Mouse (Mus musculus) midbrain, embryonic 12.5 days (tissue): ENCODE measurements around the gene Itsn1. TPM values are rescaled to one million over a fixed set of nuclear protein-coding genes. Genes with fewer than 3 reads are reported as not detected.

Experiments
- ATAC-seq: fragments of 200-750 bp; cut with Nextera tagmentation; 2 replicates; pipeline ENCODE4 v1.8.0; 2017; ENCODE audit warnings: low read depth, moderate TSS enrichment, moderate library complexity; ENCODE audit not compliant: low FRiP score
- H3K27ac ChIP-seq: fragments of 300-500 bp; sonication (generic); replicated peaks from 2 replicates; pipeline ENCODE4 v1.5.1; 2016; ENCODE audit warnings: mild to moderate bottlenecking
- H3K27me3 ChIP-seq: fragments of 300-500 bp; sonication (generic); 2 replicates; pipeline ENCODE4 v1.6.1; 2016; ENCODE audit warnings: mild to moderate bottlenecking
- H3K36me3 ChIP-seq: fragments of 300-500 bp; sonication (generic); 2 replicates; pipeline ENCODE4 v1.6.1; 2016
- H3K4me1 ChIP-seq: fragments of 300-500 bp; sonication (generic); 2 replicates; pipeline ENCODE4 v1.6.1; 2016
- H3K4me2 ChIP-seq: fragments of 300-500 bp; sonication (generic); replicated peaks from 2 replicates; pipeline ENCODE4 v1.6.1; 2016; ENCODE audit warnings: mild to moderate bottlenecking, moderate library complexity
- H3K4me3 ChIP-seq: fragments of 300-500 bp; sonication (generic); 2 replicates; pipeline ENCODE4 v1.5.1; 2016; ENCODE audit warnings: mild to moderate bottlenecking
- H3K9ac ChIP-seq: fragments of 300-500 bp; sonication (generic); replicated peaks from 2 replicates; pipeline ENCODE4 v1.6.1; 2016; ENCODE audit warnings: mild to moderate bottlenecking, moderate library complexity
- H3K9me3 ChIP-seq: fragments of 300-500 bp; sonication (generic); 2 replicates; pipeline ENCODE4 v1.6.1; 2016; ENCODE audit warnings: mild to moderate bottlenecking
- WGBS: fragments of 180-500 bp; shearing (Covaris S2); methylation state at CpG from one replicate; pipeline ENCODE4 v1.1.7; 2016; 5-methylcytosine and 5-hydroxymethylcytosine counted together
- polyA plus RNA-seq: library from polyadenylated mRNA; unstranded; fragments of >200 nt; fragmentation: Nextera tagmentation; extraction: Ambion mirVana; gene quantifications from 2 replicates; pipeline ENCODE4 v1.2.1, GENCODE M21; 2016

Gene Itsn1
- polyA plus RNA-seq, 1 experiment from 2014 or later, result 75.4 TPM

DNA sequence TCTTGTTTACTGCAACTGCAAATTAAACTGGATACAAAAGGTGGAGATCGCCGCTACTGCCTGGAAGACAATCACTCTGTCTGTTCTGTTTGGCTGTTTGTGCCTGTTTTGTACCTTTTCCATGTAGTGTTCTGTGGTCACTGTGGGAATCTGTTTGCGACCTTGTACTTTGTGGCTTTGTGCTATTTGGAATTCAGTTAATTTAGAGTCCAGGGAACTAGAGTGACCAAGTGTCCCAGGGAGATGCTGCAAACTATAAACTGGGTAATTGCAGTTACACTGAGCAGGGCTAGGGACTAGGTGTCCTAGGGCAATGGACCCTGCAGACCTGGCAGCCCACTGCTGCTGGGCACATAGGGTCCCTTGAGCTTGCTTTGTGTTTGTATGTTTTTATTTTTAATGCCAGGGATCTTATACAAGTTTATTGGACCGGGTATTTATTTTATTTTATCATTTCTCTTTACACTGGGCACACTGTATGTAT, 108.5 kb downstream of the Itsn1 start:
- peak overlapping the region; percentile 78 for H3K27ac ChIP-seq
- no peak overlapping the region for H3K4me3 ChIP-seq
- WGBS, result 70% methylated on average over 4 of the region's 4 CpGs
- ATAC-seq, result no peak
- no peaks in the 10 kb centered on the region for H3K9me3 ChIP-seq
- no peak overlapping the region for H3K9ac ChIP-seq
- no peak overlapping the region for H3K4me2 ChIP-seq
- H3K4me1 ChIP-seq, result peaks cover 23% of the 10 kb centered on the region
- H3K36me3 ChIP-seq, result peaks cover 48% of the 10 kb centered on the region
- H3K27me3 ChIP-seq, result no peaks in the 10 kb centered on the region

DNA sequence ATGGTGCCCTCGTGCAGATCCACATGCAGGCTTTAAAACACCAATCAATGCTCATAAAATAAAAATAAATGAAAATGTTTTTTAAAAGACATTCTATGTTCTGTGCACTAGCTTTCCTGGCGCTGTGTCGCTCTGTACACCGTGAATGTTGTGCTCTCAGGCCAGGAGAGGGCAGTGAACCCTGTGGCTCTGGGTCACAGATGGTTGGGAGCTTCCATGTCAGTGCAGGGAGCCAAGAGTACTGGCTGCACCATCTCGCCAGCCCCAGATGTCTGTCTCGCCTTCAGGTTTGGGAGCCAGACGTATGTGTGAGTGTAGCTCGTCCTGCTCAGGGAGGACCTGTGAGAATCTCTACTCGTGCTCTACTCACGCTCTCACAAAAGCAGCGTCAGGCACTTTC, 109.7 kb downstream of the Itsn1 start:
- H3K27ac ChIP-seq, result no peak overlapping the region

DNA sequence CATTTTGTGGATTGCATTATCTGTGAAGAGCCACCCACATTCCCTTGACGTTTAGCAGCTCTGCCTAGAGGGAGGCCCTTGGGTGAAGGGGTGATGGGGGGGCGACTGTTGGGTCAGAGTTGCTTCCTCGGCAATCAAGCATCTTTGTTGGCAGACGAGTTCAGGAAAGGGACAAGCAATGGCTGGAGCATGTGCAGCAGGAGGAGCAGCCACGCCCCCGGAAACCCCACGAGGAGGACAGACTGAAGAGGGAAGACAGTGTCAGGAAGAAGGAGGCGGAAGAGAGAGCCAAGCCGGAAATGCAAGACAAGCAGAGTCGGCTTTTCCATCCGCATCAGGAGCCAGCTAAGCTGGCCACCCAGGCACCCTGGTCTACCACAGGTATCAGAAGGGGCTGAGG, 110.4 kb downstream of the Itsn1 start:
- H3K9ac ChIP-seq, result no peak overlapping the region
- no peak for ATAC-seq
- 74% methylated on average over 11 of the region's 11 CpGs for WGBS
- H3K36me3 ChIP-seq, result peaks cover 67% of the 10 kb centered on the region
- no peak overlapping the region for H3K27ac ChIP-seq
- no peaks in the 10 kb centered on the region for H3K27me3 ChIP-seq
- peaks cover 23% of the 10 kb centered on the region for H3K4me1 ChIP-seq
- H3K4me3 ChIP-seq, result no peak overlapping the region
- no peak overlapping the region for H3K4me2 ChIP-seq
- no peaks in the 10 kb centered on the region for H3K9me3 ChIP-seq

More for the DNA sequence above, 109.7 kb downstream of the Itsn1 start:
- H3K9me3 ChIP-seq, result no peaks in the 10 kb centered on the region
- H3K4me3 ChIP-seq, result no peak overlapping the region
- no peaks in the 10 kb centered on the region for H3K27me3 ChIP-seq
- peaks cover 60% of the 10 kb centered on the region for H3K36me3 ChIP-seq
- no peak overlapping the region for H3K9ac ChIP-seq
- no peak overlapping the region for H3K4me2 ChIP-seq
- peaks cover 23% of the 10 kb centered on the region for H3K4me1 ChIP-seq
- ATAC-seq, result no peak
- 89% methylated on average over 11 of the region's 11 CpGs for WGBS

DNA sequence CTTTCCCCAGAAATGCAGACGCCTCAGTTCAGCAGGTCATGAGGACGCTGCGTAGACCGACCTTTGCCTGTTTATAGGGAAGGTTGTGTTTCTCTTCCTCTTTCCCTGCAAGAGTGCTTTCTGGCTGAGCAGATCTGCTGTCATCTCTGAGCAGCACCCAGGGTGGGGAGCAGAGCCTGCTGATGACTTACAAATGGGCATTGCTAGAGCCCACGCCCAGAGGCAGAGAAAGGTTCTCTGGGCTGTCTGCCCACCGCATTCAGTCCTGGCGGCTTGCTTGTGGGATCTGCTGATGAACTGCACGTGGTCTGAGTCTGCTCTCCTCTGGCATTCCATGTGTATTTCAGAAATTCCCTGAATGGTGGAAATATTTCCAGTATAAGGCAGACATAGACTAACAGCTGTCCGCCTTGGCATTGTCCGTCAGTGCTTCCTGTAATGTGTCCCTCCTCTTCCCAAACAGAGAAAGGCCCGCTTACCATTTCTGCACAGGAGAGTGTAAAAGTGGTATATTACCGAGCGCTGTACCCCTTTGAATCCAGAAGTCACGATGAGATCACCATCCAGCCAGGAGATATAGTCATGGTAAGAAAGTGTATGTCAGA, 112.0 kb downstream of the Itsn1 start:
- Histone ChIP-seq H3K4me1 (peaks cover 18% of the 10 kb centered on the region), H3K36me3 (peaks cover 74% of the 10 kb centered on the region), H3K4me2 (no peak overlapping the region), H3K9me3 (no peaks in the 10 kb centered on the region), H3K4me3 (no peak overlapping the region), H3K27me3 (no peaks in the 10 kb centered on the region), H3K9ac (no peak overlapping the region), H3K27ac (no peak overlapping the region)
- WGBS, result 88% methylated on average over 14 of the region's 14 CpGs
- ATAC-seq, result no peak

DNA sequence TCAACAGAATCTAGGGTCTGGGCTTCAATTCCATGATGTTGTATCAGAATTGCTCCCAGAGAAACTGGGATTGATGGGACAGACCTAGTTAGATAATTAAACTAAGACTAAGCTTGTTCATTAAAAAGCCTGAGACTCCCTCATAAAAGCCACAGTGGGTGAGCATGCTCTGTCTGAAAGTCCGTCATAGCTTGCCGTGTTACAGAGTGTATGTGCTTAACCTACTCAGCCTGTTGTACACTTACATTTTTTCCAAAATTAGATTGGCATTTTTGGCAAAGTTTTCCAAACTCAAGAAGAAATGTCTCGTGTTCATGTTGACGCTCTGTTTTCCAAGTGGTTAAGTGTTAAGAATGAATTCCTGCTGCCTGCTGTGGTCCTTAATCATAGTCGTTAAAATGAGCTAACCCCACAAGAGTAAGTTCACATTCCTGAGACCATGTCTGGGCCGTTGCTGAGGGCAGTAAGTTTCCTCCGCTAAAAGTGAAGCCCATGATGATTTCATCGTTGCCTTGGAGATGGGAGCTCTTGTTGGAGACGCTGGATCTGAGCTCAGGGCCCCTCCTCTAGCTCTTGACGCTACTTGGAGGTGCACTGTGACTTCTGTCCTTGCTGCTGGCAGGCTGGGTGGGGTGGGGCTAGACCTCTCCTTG, 117.1 kb downstream of the Itsn1 start:
- ATAC-seq, result no peak
- no peaks in the 10 kb centered on the region for H3K9me3 ChIP-seq
- H3K27ac ChIP-seq, result no peak overlapping the region
- no peaks in the 10 kb centered on the region for H3K27me3 ChIP-seq
- no peak overlapping the region for H3K4me2 ChIP-seq
- H3K36me3 ChIP-seq, result peaks cover 77% of the 10 kb centered on the region
- 50% methylated on average over 10 of the region's 10 CpGs for WGBS
- no peak overlapping the region for H3K9ac ChIP-seq
- no peaks in the 10 kb centered on the region for H3K4me1 ChIP-seq
- no peak overlapping the region for H3K4me3 ChIP-seq

DNA sequence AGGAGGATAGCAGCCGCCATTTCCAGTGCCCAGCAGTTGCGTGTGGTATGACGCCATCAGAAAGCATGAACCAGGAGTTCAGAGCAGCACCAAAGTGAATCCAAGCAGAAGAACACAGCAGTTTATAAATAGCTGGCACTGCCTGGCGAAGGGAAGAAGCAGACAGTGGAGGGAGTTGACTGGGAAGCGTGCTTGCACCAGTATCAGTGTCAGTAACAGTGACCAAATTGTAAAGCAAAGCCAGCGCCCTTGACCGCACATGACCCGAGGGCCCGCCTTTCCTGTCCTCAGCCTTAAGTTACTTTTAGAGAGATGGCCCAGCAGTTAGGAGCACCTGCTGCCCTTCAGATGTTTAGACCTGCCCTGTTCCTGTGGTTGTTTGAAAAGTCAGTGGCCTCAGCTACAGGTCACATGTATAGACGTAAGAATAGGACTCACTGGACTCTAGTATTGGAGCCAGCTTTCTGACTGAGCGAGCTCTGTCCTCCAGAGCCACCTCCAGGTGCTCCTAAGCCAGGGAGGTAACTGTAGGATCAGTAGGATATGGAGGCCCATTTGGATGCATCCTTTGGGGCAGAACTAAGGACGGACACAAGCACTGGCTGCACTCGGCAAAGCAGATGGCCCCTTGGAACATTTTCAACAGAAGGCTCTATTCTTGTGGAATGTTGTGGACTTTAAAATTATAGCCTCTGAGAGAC, 118.6 kb downstream of the Itsn1 start:
- 94% methylated on average over 13 of the region's 13 CpGs for WGBS
- no peak for ATAC-seq
- Histone ChIP-seq H3K9ac (no peak overlapping the region), H3K4me2 (no peak overlapping the region), H3K9me3 (no peaks in the 10 kb centered on the region), H3K27me3 (no peaks in the 10 kb centered on the region), H3K27ac (no peak overlapping the region), H3K4me3 (no peak overlapping the region), H3K36me3 (peaks cover 80% of the 10 kb centered on the region), H3K4me1 (no peaks in the 10 kb centered on the region)

DNA sequence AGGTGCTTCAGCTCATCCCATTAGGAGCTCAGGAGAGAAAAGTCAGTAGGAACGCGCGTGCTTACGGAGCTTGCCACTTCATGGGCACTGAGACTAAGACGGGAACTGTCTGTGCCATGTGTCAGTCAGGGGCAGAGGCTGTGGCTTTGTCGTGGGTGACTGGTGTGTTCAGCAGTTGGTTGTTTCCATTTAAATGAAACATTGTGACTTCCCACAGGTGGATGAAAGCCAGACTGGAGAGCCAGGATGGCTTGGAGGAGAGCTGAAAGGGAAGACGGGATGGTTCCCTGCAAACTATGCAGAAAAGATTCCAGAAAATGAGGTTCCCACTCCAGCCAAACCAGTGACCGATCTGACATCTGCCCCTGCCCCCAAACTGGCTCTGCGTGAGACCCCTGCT, 119.4 kb downstream of the Itsn1 start:
- Histone ChIP-seq H3K27me3 (no peaks in the 10 kb centered on the region), H3K4me3 (no peak overlapping the region), H3K27ac (no peak overlapping the region), H3K4me1 (no peaks in the 10 kb centered on the region), H3K9ac (no peak overlapping the region), H3K36me3 (peaks cover 80% of the 10 kb centered on the region), H3K9me3 (no peaks in the 10 kb centered on the region), H3K4me2 (no peak overlapping the region)
- ATAC-seq, result no peak
- 92% methylated on average over 9 of the region's 9 CpGs for WGBS

DNA sequence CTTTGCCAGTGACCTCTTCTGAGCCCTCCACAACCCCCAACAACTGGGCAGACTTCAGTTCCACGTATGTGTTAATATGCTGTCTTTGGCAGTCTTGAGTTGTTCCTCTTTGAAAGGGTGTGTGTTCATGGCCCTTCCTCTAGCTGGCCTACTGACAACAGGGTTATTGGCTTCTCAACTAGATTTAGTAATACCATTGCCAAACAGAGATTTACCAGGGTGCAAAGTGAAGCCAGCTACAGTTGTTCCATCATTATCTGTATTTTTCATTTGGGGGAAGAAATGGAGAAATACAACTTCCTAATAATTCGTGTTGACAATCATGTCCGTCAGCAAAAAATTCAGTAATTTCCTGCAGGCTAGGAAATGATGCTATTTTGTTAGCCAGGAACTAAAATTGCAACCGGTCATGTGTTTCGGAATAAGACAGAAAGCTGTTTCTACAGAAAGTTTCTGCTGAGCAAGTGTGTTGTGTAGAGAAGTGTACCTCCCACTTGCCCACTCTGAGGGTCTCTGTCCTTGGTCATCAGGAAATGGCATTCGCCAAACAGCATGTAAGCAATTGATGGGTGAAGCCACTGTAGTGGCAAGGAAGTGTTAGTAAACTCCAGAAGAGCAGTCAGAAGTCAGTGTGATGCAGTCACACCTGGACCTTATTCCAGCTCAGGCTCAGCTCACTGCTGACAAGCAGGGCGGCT, 120.0 kb downstream of the Itsn1 start:
- WGBS, result 94% methylated on average over 7 of the region's 7 CpGs
- Histone ChIP-seq H3K4me3 (no peak overlapping the region), H3K36me3 (peaks cover 78% of the 10 kb centered on the region), H3K27me3 (no peaks in the 10 kb centered on the region), H3K9ac (no peak overlapping the region), H3K4me1 (no peaks in the 10 kb centered on the region), H3K9me3 (no peaks in the 10 kb centered on the region), H3K27ac (no peak overlapping the region), H3K4me2 (no peak overlapping the region)
- no peak for ATAC-seq

DNA sequence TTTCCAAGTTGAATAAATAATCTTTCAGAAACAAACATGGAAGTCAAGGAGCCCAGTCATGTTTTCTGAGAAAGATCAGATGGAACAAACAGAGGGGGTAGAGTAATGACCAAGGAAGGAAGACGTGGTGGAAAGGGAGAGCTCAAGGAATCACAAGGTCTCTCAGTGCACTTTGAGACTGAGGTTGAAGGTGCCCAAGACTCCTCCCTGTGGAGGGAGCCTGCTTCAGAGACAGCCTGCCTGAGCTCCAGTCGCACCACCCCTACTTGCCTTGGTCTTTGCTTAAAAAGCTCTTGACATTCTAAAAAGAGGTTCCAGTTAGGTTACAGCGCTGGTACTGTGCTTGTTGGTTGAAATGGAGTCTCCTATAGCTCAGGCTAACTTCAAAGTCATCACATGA, 121.1 kb downstream of the Itsn1 start:
- peaks cover 78% of the 10 kb centered on the region for H3K36me3 ChIP-seq
- ATAC-seq, result no peak

DNA sequence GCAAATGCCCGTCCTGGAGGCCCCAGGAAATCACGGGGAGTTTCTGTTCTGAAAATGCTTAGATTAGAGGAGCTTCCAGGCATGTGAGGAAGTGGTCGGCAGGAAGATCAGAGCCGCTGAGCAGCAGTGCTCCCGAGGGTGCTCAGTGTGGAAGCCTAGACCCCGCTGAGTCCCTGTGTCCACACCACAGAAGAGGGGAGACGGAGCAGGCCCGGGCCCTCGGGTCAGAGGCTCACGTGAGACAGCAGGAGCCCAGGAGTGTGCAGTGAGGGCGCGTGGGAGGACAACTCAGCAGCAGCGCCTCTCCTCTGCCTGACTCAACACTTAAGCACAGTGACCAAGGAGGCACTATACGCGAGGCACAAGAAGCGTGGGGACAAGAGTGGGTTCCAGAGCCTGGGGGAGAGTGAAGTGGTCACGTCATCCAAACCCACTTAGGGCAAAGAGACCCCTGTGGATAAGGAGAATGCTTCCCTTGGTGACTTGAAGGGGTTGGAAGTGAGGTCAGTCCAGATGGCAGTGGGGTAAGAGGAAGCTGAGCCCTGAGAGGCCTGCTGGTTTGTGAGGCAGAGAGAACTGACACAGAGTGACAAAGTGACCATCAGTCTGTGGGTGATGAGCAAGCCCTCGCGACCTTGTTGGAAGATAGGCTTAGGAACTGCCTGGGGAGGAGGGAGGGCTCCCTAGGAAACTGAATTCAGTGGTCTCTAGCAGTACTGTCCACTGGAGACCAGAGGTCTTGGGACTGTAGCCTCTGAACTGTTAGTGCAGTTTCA, 122.6 kb downstream of the Itsn1 start:
- Histone ChIP-seq H3K9me3 (no peaks in the 10 kb centered on the region), H3K4me2 (no peak overlapping the region), H3K27ac (no peak overlapping the region), H3K9ac (no peak overlapping the region), H3K4me1 (no peaks in the 10 kb centered on the region), H3K36me3 (peaks cover 87% of the 10 kb centered on the region), H3K4me3 (no peak overlapping the region), H3K27me3 (no peaks in the 10 kb centered on the region)
- WGBS, result 81% methylated on average over 19 of the region's 19 CpGs
- no peak for ATAC-seq

More for the DNA sequence above, 121.1 kb downstream of the Itsn1 start:
- WGBS, result 94% methylated on average over 3 of the region's 3 CpGs
- Histone ChIP-seq H3K4me2 (no peak overlapping the region), H3K27ac (no peak overlapping the region), H3K9me3 (no peaks in the 10 kb centered on the region), H3K9ac (no peak overlapping the region), H3K4me1 (no peaks in the 10 kb centered on the region), H3K4me3 (no peak overlapping the region), H3K27me3 (no peaks in the 10 kb centered on the region)

DNA sequence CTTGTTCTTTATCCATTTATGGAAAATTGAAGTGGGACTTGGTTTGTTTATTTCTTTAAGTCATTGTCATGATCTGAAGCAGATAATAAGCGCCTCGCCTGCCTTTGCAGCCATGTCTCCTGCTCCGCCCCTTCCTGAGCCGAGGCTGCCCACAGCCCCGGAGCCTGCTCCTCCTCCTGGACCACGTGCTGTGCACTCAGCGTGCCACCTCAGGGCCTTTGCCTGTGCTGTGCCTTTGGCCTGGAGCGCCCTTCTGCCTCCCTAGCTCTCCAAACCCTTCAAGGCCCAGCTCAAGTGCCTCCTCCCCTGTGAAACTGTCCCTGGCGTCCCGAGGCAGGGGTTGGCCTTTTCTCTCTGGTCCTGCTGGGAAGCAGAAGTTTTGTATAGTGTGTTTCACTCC, 123.7 kb downstream of the Itsn1 start:
- Histone ChIP-seq H3K9me3 (no peaks in the 10 kb centered on the region), H3K4me3 (no peak overlapping the region), H3K27ac (no peak overlapping the region), H3K36me3 (peaks cover 87% of the 10 kb centered on the region), H3K9ac (no peak overlapping the region), H3K4me1 (no peaks in the 10 kb centered on the region), H3K4me2 (no peak overlapping the region), H3K27me3 (no peaks in the 10 kb centered on the region)
- WGBS, result 92% methylated on average over 10 of the region's 10 CpGs
- ATAC-seq, result no peak
